ENCODE assay signal across 13 mouse cellular contexts in genomic region chr11:52368176-52368985, GRCm38 (mm10). TPM values are rescaled to one million over a fixed set of nuclear protein-coding genes. Genes with fewer than 3 reads are reported as not detected.
DNase-seq lines count a peak whose midpoint lies in the region; ATAC-seq and TF ChIP-seq lines count a peak whose summit lies in the region.
"Had no signal": no experiment of that assay in that cellular context is flagged by ENCODE, and none has a peak within 500 bp of the region (broad histone marks: within the 10 kb centered on the region; RNA-seq: fewer than 3 reads in every experiment).

No protein-coding gene starts in this region.

- peaks cover 93% of the 10 kb centered on the region for H3K79me2 ChIP-seq in MEL (ENCODE audit: control insufficient read depth, insufficient read depth, low read length, poor library complexity)

- H3K9ac ChIP-seq in intestine, embryonic 15.5 days, result no peak overlapping the region; the same call in 1 of the 2 replicates
- H3K9ac ChIP-seq in intestine, postnatal 0 days (ENCODE audit: low read depth, low read length), result no peak overlapping the region
- H3K9ac ChIP-seq in MEL (ENCODE audit: control insufficient read depth, low read depth, low read length, poor library complexity, severe bottlenecking), result no peak overlapping the region

- 55% methylated on average over 10 of the region's 10 CpGs for WGBS in intestine, embryonic 15.5 days
- 56% methylated on average over 10 of the region's 10 CpGs for WGBS in intestine, postnatal 0 days

- peak overlapping the region; percentile 40; the same call in 1 of the 2 replicates for H3K27ac ChIP-seq in intestine, embryonic 15.5 days
- H3K27ac ChIP-seq in intestine, postnatal 0 days (ENCODE audit: low read depth, low read length), result no peak overlapping the region
- H3K27ac ChIP-seq in MEL (ENCODE audit: control insufficient read depth, low read depth, low read length), result no peak overlapping the region

- TF ChIP-seq RAD21 in MEL (IDR thresholded peaks at IDR 0.05; ENCODE audit: low read depth, low read length), result no peak

- no peak for ATAC-seq in intestine, embryonic 15.5 days
- ATAC-seq in intestine, postnatal 0 days, result no peak
- ATAC-seq in megakaryocyte, adult 5-6 weeks (ENCODE audit: poor library complexity, severe bottlenecking), result peak; percentile 67
- ATAC-seq: forebrain, embryonic 14.5 days had no signal

- no peaks in the 10 kb centered on the region for H3K36me3 ChIP-seq in intestine, embryonic 15.5 days
- H3K36me3 ChIP-seq in intestine, postnatal 0 days (ENCODE audit: control insufficient read depth, insufficient read depth), result no peaks in the 10 kb centered on the region
- H3K36me3 ChIP-seq in E14TG2a.4 (ENCODE audit: insufficient read depth, low read length) (peaks cover 61% of the 10 kb centered on the region), MEL (ENCODE audit: control insufficient read depth in 1 of 2, insufficient read depth in 2 of 2, low read length in 2 of 2) (peaks cover 16 to 51% of the 10 kb centered on the region in 2 experiments)

- no peak for TF ChIP-seq EP300 in MEL (IDR thresholded peaks at IDR 0.05; ENCODE audit: low read depth in 1 of 2, low read length in 2 of 2)

- H3K9me3 ChIP-seq in intestine, embryonic 15.5 days, result no peaks in the 10 kb centered on the region
- H3K9me3 ChIP-seq in intestine, postnatal 0 days (ENCODE audit: control insufficient read depth), result no peaks in the 10 kb centered on the region
- H3K9me3 ChIP-seq in E14TG2a.4 (ENCODE audit: low read length) (no peaks in the 10 kb centered on the region), MEL (replicated peaks; ENCODE audit: insufficient read depth, low read length) (no peaks in the 10 kb centered on the region)

- H3K27me3 ChIP-seq in intestine, embryonic 15.5 days (replicated peaks), result no peaks in the 10 kb centered on the region
- H3K27me3 ChIP-seq in intestine, postnatal 0 days (replicated peaks; ENCODE audit: control insufficient read depth, insufficient read depth, low read length), result no peaks in the 10 kb centered on the region
- H3K27me3 ChIP-seq in E14TG2a.4 (ENCODE audit: insufficient read depth, low read length) (no peaks in the 10 kb centered on the region), MEL (ENCODE audit: control insufficient read depth in 1 of 2, insufficient read depth in 2 of 2, low read length in 2 of 2) (no peaks in the 10 kb centered on the region)
- H3K27me3 ChIP-seq: CH12.LX had no signal

- TF ChIP-seq POLR2A in MEL (IDR thresholded peaks at IDR 0.05; ENCODE audit: control insufficient read depth in 1 of 2, insufficient read depth in 1 of 2, low read depth in 1 of 2, low read length in 2 of 2, poor library complexity in 1 of 2), result no peak

- DNase-seq in MEL (ENCODE audit: low read depth, low spot score) (no peak), MN1 (ENCODE audit: low spot score) (no peak)
- no peak for DNase-seq in layer of hippocampus, adult 8-10 months (ENCODE audit: low spot score in 2 of 2)
- DNase-seq: cerebellum, postnatal 25 days; heart, postnatal 14 days; lung, postnatal 4 days; right cerebral cortex, postnatal 4 days had no signal

- TF ChIP-seq CTCF in intestine, postnatal 0 days (IDR thresholded peaks at IDR 0.05; ENCODE audit: low read depth), result no peak
- TF ChIP-seq CTCF in E14TG2a.4 (conservative IDR thresholded peaks at IDR 0.05; ENCODE audit: low read length) (no peak), MEL (IDR thresholded peaks at IDR 0.05 in 2 of 3, conservative IDR thresholded peaks at IDR 0.05 in 1 of 3; ENCODE audit: control insufficient read depth in 1 of 3, insufficient read depth in 1 of 3, low read depth in 2 of 3, low read length in 3 of 3, poor library complexity in 1 of 3, severe bottlenecking in 1 of 3) (no peak)

- H3K4me2 ChIP-seq in intestine, embryonic 15.5 days (replicated peaks), result 0 out of 2 replicates have a peak overlapping the region, but pooled peaks have one; percentile 6
- H3K4me2 ChIP-seq in intestine, postnatal 0 days (replicated peaks; ENCODE audit: low read depth), result no peak overlapping the region

- no peak overlapping the region for H3K4me3 ChIP-seq in intestine, embryonic 15.5 days (replicated peaks)
- H3K4me3 ChIP-seq in intestine, postnatal 0 days (ENCODE audit: low read depth, low read length), result no peak overlapping the region
- H3K4me3 ChIP-seq in E14TG2a.4 (replicated peaks; ENCODE audit: low read length) (peak overlapping the region; percentile 43; the same call in 1 of the 2 replicates), MEL (ENCODE audit: control insufficient read depth in 1 of 2, insufficient read depth in 1 of 2, low read depth in 2 of 2, low read length in 2 of 2) (no peak overlapping the region)

- peaks cover 60% of the 10 kb centered on the region for H3K4me1 ChIP-seq in intestine, embryonic 15.5 days (replicated peaks)
- peaks cover 9% of the 10 kb centered on the region for H3K4me1 ChIP-seq in intestine, postnatal 0 days (replicated peaks; ENCODE audit: control insufficient read depth, insufficient read depth, low read length)
- H3K4me1 ChIP-seq in E14TG2a.4 (replicated peaks; ENCODE audit: low read depth, low read length), result peaks cover 96% of the 10 kb centered on the region
- H3K4me1 ChIP-seq in MEL (ENCODE audit: control insufficient read depth in 1 of 2, insufficient read depth in 2 of 2, low read length in 2 of 2), result peaks cover 12 to 48% of the 10 kb centered on the region in 2 experiments

TF ChIP-seq in MEL, 35 proteins besides CTCF, POLR2A, EP300 and RAD21:
- TF ChIP-seq RCOR1 (IDR thresholded peaks at IDR 0.05; ENCODE audit: low read depth, low read length) (no peak), USF2 (IDR thresholded peaks at IDR 0.05; ENCODE audit: borderline replicate concordance in 1 of 2, insufficient read depth in 1 of 2, low read depth in 1 of 2, low read length in 2 of 2) (no peak), ZNF384 (IDR thresholded peaks at IDR 0.05; ENCODE audit: low read depth, low read length) (peak; percentile 30; the same call in 1 of the 2 replicates), ZKSCAN1 (IDR thresholded peaks at IDR 0.05; ENCODE audit: low read depth, low read length) (no peak), POLR2AphosphoS2 (IDR thresholded peaks at IDR 0.05; ENCODE audit: low read length) (no peak), KAT2A (conservative IDR thresholded peaks at IDR 0.05; ENCODE audit: low read depth, low read length) (no peak), TAL1 (IDR thresholded peaks at IDR 0.05; ENCODE audit: low read length) (no peak), ZC3H11A (IDR thresholded peaks at IDR 0.05; ENCODE audit: low read depth, low read length) (no peak), ELF1 (IDR thresholded peaks at IDR 0.05; ENCODE audit: low read depth, low read length) (0 out of 2 replicates have a peak, but pooled peaks have one; percentile 28), NRF1 (IDR thresholded peaks at IDR 0.05; ENCODE audit: insufficient read depth, low read depth, low read length, poor library complexity, severe bottlenecking) (no peak), CHD2 (IDR thresholded peaks at IDR 0.05; ENCODE audit: low read length) (no peak), MXI1 (IDR thresholded peaks at IDR 0.05; ENCODE audit: low read depth, low read length) (no peak)

RNA-seq across cellular contexts. Expression of gene Vdac1, which starts 7.7 kb away (rescaled TPM):
- 287 and 295 TPM in 2 replicates for polyA plus RNA-seq in intestine, embryonic 15.5 days (2015; fragmentation: Nextera tagmentation; extraction: Ambion mirVana)
- 175 and 180 TPM in 2 replicates for polyA plus RNA-seq in intestine, postnatal 0 days (2015; fragmentation: Nextera tagmentation; extraction: Ambion mirVana)
- 381 and 395 TPM in 2 replicates for total RNA-seq in MEL (2012; rRNA removed)
- polyA plus RNA-seq in MEL (2012; ENCODE audit: insufficient read depth in 1 of 2, insufficient read length in 2 of 2, low read depth in 1 of 2, low replicate concordance in 2 of 2, missing spikeins in 1 of 2), result 100 to 1,000 TPM; 257 to 389 TPM
- 71.2 and 74.6 TPM in 2 replicates for total RNA-seq in megakaryocyte, adult 5-6 weeks (2015)
- 116 and 128 TPM in 2 replicates for total RNA-seq in megakaryocyte, adult 5-6 weeks (2017)
- total RNA-seq in layer of hippocampus, adult 8-10 months (2022), result 100 to 1,000 TPM; 508 to 527 (median 523) TPM

RNA-seq across cellular contexts. Expression of gene 9530068E07Rik, which starts 27.8 kb away (rescaled TPM):
- polyA plus RNA-seq in intestine, embryonic 15.5 days (2015; fragmentation: Nextera tagmentation; extraction: Ambion mirVana), result 159 and 166 TPM in 2 replicates
- 89.2 and 92.0 TPM in 2 replicates for polyA plus RNA-seq in intestine, postnatal 0 days (2015; fragmentation: Nextera tagmentation; extraction: Ambion mirVana)
- 75.4 and 85.9 TPM in 2 replicates for total RNA-seq in MEL (2012; rRNA removed)
- polyA plus RNA-seq in MEL (2012; ENCODE audit: insufficient read depth in 1 of 2, insufficient read length in 2 of 2, low read depth in 1 of 2, low replicate concordance in 2 of 2, missing spikeins in 1 of 2), result 10 to 100 TPM in 1 of 2 experiments, not detected in 1; 75.7 TPM
- total RNA-seq in megakaryocyte, adult 5-6 weeks (2015), result 131 and 132 TPM in 2 replicates
- 74.8 and 90.7 TPM in 2 replicates for total RNA-seq in megakaryocyte, adult 5-6 weeks (2017)
- total RNA-seq in layer of hippocampus, adult 8-10 months (2022), result 10 to 100 TPM; 58.9 to 64.5 (median 63.9) TPM
